Mouse (Mus musculus): ENCODE measurements around the gene Insyn1. TPM values are rescaled to one million over a fixed set of nuclear protein-coding genes. Genes with fewer than 3 reads are reported as not detected.

The Insyn1 gene
- 10 to 100 TPM; 13.7 to 15.6 TPM for total RNA-seq (2021)
- long read RNA-seq, experiment 1, partial matches to known transcripts, result 0 of 2 reads
- long read RNA-seq, experiment 1, other reads (novel, unspliced or antisense), result 0 of 2 reads
- long read RNA-seq, experiment 2, partial matches to known transcripts, result 0 of 2 reads
- long read RNA-seq, experiment 2, other reads (novel, unspliced or antisense), result 1 of 2 reads

DNA sequence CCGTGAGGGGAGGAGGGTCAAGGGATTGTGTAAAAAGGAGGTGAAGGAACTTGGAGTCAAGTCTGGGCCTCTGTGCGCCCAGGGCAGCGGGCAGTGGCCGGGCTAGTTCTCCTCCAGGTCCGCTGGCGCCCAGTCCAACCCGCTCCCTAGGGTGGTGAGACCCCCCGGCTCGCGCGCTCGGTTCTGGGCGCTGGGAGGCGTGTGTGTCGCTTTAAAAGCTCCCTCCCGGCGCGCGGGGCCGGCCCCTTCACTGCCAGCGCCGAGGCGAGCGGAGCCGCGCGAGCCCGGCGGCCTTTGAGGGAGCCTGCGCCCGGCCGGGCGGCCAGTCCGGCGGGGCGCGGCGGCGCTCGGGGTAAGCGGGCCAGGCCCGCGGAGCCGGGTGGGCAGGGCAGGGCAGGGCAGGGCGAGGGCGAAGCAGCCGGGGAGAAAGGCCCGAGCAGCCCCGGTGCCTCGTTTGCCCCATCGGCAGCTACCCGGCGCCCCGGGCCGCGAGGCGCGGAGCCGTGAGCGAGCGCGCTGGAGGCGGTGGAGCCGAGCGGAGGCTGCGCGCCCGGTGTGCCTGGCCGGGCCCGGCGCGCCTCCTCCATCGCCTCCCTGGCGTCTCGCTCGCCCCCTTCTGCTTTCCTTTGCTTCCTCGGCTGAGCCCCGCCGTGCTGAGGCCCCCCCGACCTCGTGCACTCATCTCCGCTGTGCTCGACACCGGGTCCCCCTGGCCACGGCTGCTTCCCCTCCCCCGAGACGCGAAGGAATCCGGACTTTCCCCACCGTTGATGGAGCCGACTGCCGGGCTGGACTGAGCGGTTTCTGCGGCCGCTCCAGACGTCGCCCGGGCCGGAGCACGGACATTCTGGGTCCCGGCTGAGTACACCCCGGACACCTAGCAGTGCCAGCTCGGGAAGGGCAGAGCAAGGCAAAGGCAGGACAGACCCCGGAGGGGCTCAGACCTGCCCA lies at the start of gene Insyn1:
Gene Insyn1 (plus strand): TSS at position 753 of the 951 bp plus-strand sequence.
- intact Hi-C loops (cut with DNase I), result no loop called here

DNA sequence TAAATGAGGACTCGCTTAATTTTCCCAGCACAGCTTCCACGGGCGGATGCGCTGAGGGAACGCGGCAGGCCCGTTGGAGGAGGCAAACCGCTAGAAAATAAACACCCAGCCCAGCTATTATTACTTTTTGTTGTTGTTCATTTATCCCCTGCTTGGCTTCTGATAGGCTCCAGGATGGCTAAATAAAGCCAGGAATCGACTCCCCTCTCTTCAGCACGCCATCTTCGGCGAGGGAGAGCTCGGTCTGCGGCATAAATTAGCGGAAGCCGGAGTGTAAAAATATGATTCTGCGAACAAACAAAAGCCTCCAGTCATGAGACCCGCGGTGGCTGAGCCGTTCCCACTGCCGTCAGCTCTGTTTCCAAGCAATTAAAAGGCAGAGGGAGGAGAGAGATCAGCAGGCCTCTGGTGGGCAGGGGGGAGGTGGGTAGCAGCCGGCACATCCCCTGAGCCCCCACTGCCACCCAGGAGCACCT lies 49.4 kb upstream of the Insyn1 start:
- no peak for DNase-seq
- intact Hi-C loops (cut with DNase I), result no loop called here

More for the DNA sequence above, at the start of gene Insyn1:
- DNase-seq, result peak; percentile 44 to 51

DNA sequence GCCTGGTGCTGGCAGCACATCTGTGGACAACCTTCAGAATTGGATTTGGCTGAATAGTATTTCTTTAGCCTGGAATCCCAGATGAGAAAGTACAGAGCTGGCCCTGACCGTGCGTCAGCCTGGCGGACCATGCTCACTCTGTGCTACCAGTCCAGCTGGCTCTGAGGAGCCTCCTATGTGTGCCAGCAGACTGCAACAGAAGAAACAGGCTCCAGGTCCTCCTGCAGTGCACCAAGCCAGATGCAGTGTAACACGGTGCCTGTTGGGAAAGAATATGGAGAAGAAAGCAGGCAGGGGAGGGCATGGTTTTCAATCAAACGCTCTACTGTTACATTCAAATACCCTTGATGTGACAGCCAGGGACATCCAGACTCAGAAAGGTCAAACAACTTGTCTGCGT lies 48.3 kb upstream of the Insyn1 start:
- intact Hi-C loops (cut with DNase I), result no loop called here
- DNase-seq, result peak; percentile 27 to 32

DNA sequence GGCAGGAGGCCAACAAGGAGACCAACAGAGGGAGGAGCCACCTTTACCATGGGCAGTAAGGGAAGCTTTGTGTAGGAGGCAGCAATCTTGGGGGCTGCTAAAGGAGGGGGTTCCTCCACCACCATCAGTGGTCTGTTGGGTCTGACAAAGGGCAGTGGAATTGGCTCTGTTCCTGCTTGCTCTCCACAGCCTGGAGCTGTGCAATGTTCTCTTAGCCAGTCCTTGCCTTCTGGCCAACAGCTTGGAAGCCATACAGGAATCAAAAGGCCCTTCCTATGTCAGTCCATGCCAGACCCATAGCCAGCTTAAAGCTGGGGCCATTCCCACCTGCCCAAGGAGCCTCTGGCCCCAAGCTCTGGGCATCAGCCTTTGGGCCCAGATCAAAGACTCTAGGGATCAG lies 47.8 kb upstream of the Insyn1 start:
- DNase-seq, result no peak
- intact Hi-C loops (cut with DNase I), result no loop called here

DNA sequence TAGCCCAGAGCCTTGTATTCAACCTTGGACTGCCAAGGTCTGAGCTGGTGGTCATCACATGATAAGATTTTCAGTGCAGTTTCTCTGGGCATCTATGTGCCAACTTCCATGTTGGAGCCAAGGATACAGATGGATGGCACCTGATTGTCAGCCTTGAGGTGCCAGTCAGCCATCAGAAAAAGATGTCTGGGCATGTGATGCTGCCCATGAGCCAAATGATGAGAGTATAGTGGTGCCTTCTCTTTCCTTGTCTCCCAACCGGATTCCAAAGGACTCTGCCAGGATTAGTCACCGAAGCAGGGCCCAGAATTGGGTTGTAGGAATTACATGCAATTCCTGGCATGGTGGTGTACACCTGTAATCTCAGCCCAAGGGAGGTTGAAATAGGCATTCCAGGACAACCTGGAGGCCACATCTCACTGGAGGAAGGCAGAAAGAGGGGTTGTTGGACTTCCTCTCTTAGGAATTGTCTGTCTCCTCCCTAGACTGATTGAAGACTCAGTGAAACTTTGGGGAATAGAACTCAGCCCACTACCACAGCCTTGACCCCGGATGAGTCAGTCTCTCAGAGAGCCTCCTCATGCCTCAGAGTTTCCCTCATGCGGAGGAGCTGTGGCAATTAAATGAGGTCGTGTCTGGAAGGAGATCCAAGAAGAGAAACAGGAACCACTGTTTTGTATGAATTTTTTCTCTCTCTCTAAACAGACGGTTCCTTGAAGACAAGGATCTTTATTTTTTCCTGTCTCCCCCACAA lies 46.9 kb upstream of the Insyn1 start:
- intact Hi-C loops (cut with DNase I), result no loop called here

DNA sequence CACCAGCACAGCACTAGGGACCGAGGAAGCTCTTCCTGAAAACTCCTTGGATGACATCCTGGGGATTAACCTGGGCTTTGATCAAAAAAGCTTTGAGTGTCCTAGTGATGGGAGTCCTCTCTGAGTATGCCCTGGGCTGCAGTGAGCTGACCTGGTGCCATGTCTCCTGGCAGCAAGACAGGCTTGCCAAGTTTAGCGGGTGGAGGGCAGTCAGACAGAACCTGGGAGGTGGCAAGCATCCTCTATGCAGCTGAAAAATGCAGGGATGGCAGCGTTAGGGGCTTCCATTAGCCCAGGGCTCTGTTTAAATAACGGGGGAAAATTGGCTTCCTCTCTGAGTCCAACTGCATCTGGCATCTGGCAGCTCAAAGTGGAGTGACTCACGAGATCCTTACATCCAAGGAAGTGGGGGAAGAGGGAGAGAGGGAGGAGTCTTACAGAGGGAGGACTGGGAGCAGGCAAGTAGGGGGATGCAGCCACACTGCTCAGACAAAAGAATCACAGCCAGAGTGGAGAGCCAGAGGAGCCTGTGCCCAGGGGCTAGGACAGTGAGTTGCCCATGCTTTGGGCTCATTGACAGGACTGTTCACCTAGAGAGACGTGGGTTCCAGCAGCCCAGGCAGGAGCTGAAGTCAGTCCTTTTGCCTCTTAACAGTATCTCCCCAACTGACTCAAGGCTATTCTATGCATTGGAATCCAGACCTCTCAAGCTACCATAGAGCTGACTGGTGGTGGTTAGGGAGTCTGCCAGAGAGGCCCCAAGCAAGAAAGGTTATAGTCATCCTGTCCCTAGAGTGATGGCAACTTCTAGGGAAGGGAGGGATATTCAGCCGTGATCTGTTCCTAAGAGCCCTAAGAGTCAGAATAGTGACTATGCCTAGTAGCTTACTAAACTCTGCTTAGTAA lies 46.0 kb upstream of the Insyn1 start:
- intact Hi-C loops (cut with DNase I), result no loop called here
- no peak for DNase-seq

More for the DNA sequence above, 46.9 kb upstream of the Insyn1 start:
- no peak for DNase-seq

DNA sequence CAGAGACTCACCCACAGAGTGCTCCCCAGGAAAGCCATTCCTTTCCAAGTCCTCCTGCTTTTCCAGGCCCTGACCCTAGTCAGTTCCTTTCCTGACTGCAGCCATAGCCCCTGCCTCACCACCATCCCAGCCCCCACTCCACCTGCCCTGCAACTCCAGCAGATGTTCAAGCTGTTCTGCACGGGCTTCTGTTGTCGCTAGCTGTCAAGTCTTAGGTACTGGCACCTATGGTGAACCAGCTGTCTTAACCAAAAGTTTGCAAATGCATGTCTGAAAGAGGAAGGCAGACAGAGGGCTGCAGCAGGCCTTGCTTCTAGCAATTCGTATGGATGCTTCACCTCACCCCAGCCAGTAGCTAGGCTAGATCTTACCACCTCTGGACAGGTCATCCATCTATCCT lies 45.3 kb upstream of the Insyn1 start:
- DNase-seq, result no peak
- intact Hi-C loops (cut with DNase I), result no loop called here

DNA sequence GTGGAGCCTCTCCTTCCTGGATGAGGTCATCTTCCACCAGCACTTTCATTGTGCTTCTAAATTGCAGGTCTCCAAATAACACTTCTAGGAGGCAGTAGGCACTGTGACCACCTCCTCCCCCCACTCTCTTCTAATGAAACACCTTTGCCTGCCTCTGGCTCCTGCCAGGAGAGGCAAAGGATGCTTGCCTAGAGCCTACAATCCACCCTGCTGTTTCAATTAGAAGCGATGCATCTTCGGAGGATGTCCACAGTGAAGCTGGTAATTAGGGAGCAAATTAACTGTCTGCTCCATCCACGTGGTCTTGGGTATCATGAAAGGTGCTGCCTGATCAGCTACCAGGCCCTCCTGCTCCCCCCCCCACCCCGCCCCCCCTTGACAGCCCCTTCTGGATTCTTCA lies 41.6 kb upstream of the Insyn1 start:
- DNase-seq, result no peak
- intact Hi-C loops (cut with DNase I), result no loop called here

DNA sequence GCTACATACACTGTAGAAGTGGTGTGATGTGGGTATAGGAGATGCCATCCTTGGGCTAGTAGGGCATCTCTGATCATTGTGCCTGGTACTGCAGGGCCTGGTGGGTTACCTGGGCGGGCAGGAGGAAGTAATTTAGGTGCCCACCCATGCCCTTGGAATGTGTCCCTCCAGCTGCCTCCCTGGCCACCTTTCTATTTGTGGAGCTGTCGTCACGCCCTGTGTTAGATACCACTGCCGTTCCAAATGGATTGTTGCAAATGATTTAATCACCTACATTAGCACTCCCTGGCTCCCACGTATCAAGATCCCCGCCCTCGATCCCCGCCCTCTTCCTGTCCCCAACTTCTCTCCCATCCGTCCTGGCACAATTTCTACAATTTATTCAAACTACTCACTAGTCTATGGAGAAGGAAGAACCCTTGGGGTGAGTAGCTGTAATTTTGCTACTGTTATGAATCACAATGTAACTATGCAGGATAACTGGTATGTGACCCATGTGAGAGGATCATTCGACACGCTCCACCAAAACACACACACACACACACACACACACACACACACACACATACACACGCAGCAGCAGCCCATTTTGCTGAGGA lies 40.3 kb upstream of the Insyn1 start:
- no peak for DNase-seq
- intact Hi-C loops (cut with DNase I), result no loop called here

DNA sequence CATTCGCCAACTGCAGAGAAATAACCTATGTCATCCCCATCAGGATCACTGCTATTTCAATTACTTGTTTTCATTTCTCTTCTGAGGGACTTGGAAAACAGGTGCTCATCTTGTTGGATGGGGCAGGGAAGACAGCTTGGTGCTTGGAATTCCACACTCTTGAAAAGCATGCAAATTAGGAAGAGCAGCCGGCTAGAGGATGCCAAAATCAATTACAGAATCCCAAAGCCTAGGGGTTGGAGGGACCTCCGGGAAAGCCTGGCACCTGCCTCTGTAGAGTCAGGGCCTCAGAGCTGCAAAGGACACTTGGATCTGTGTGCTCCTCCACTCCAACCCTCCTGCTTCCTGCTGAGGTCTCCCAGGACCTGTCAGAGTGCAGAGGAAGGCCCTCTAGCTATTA lies 38.9 kb upstream of the Insyn1 start:
- intact Hi-C loops (cut with DNase I), result no loop called here
- no peak for DNase-seq

DNA sequence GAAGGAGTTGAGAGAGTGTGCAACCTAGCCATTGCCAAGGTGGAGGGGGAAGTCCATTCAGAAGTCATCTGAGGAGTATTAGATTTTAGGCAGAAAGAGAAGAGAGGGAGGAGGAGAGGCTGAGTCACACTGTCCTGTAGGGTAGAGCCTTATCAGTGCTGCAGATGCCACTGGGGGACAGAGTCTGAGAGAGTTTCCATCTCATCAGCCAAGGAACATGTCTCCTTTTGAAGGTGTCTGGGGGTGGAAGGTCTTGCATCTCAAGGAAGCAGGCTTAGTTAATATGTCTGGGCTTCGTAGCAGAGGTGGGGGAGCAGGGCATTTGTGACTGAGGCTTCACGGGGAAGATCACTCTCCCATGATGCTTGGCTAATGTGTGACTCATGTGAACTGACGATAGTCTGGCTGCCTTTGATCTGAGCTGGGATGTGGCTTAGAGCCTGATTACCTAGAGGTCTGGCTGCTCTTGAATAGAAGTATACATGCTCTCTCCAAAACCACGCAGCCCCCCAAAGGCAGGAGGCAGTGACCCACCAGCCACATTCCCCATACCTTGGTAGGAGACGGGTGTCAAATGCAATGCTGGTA lies 34.5 kb upstream of the Insyn1 start:
- no peak for DNase-seq
- intact Hi-C loops (cut with DNase I), result no loop called here

DNA sequence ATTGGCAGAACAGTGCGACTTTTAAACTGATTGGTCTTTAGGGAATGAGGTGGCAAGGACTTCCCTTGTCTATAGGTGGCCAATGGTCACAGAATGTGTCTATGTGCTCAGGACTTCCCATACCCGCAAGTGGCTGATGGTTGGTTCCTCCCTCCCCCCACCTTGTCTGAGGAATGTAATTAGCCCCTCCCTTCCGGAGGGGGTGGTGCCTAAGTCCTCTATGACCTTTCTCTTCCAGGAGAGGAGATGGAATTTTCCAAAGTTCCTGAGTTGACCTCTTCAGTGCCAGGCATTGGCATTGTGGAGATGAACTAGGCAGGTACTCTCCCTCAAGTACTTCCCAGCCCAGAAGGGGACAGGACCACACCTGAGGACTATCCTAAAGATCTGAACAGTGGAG lies 33.5 kb upstream of the Insyn1 start:
- intact Hi-C loops (cut with DNase I), result no loop called here
- no peak for DNase-seq

DNA sequence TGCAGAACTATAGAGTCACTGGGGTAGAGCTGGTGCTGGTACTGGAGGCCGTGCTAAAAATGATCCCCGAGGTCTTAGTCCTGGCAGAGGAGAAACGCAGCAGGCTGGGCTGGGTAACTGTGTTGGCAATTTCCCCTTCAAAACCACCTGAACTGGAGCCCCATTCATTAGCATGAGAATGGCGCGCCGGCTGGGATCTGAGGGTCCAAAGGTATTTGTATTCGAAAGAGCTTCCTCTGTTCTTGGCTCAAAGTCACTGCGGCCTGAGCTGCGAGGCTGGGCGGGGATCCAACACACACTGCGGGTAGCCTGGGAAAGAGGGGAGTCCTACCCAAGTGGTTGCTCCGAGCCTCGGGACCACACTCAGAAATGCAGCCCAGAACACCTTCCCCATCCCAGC lies 32.6 kb upstream of the Insyn1 start:
- no peak for DNase-seq
- intact Hi-C loops (cut with DNase I), result no loop called here

DNA sequence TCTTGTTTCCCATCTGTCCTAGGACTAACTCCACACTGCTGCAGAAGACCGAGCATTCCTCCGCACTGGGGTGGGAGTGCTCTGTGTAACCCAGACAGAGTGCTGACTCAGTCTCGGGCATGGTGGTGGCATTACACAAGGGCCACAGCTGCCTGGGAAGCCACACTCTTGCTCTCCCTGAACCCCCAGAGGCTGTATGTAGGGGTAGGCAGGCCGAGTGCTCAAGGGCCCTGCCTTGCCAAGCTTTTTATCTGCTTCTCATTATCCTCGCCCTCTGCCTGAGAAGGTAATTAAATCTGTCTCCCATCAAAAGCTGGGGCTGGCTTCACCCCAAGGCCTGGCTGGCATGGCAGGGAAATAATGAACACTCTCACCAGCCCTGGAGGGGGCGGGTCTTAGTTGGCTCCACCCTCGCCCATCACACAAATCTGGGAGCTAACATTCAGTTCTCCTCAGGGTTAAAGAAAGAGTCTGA lies 30.9 kb upstream of the Insyn1 start:
- DNase-seq, result no peak
- intact Hi-C loops (cut with DNase I), result no loop called here

DNA sequence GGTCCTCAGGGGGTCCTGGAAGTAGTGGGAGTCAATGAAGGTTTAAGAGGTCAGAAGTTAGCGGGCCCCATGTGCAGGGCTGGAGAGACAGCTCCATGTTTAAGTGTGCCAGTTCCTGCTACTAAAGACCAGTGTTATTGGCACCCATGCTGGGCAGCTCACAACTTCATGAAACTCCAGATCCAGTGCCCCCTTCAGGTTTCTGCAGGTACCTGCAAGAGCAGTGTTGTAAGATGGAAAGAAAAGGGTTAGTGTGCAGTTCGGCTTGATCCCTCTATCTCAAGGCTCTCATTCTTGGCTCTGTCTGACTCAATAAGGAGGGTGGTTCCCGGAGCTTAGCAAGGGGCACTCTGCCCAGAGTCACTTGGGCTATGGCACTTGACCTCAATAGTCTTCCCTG lies 30.1 kb upstream of the Insyn1 start:
- intact Hi-C loops (cut with DNase I), result no loop called here
- no peak for DNase-seq

DNA sequence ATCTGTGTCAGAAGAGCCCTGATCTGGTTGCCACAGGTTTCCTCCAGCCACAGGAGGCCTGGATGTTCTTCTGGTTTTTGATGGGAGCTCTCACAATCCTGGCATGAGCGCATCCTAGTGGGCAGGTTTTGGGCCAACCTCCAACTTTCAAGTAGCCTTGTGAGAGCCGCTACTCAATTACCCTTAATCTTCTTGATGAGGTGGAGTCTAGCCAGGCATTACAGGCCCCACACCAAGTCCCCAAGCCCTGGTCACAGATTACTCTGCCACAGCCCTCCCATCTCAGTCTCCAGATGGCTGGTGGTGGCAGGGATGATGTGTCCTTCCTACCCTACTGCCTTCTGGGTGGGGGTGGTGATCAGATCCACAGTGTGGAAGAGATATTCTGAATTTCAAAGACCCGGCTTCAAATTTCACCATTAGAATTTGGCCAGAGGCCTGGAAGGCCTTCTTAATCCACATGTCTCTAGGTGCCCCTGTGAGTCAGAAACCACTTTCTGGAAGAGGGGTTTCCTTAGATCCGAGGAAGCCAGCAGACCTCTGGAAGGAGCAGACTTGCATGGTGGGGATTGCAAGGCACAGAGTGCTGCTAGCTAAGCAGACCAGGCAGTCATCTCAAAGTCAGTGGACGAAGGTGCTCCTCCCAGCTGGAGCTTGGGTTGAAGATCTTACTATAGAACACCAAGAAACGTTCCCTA lies 29.4 kb upstream of the Insyn1 start:
- intact Hi-C loops (cut with DNase I), result no loop called here
- no peak for DNase-seq

DNA sequence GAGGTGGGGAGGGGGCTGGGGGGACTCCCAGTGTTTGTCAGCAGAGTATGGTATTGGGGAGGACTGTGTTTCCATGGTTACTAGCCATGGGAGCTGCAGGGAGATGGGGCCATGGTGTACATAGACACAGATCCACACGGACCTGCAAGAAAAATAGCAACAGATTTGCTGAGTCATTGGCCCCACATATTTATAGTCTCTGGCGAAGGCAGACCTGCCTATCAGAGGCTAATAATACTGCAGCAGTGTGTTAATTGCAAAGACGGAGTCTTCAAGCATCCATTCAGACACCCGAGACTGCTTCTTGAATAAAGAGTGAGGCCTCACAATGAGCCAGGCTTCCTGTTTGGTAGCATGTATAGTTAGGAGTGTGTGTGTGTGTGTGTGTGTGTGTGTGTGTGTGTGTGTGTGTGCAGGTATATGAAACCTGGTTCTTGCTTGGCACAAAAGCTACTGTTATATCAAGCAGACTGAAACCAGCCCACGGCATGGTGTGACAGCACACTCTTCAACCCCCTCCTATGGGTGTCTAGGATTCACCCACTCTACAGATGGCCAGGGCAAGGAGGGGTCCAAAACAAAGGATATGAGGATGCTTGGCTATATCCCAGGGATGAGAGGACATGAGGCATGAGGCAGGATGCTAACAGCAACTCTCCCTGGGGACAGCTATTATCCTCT lies 20.9 kb upstream of the Insyn1 start:
- no peak for DNase-seq
- intact Hi-C loops (cut with DNase I), result no loop called here

DNA sequence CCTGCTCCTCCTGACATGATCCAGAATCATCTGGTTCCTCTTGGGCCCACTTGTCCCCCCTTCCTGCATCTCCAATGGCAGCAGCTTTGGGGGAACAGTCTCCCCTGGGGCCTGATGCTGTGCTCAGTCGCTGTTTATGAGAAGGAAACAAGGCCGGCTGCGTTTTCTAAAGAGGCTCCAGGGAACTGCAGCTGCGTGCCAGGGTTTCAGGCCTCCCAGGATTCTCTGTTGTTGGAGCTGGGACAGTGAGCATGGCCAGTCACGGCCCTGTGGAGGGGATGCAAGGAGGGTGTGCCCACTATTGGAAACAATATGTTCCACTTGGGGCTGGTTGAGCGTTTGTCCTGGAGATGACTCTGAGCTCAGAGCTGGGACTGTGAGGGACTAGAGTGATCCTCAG lies 17.9 kb upstream of the Insyn1 start:
- no peak for DNase-seq
- intact Hi-C loops (cut with DNase I), result no loop called here

All from gastrocnemius, postnatal 36 days (tissue).